Mouse (Mus musculus): ENCODE measurements at regions not wholly inside any gene's neighbourhood (a gene's known extent, or its start where the extent isn't known, plus 50 kb on each side); places are given as distances from the start of the nearest gene placed in this dataset.

- Histone ChIP-seq H3K4me3 (ENCODE audit: insufficient read depth, poor library complexity, severe bottlenecking) (no peak overlapping the region), H3K27me3 (ENCODE audit: control insufficient read depth, insufficient read depth, insufficient read length) (no peaks in the 10 kb centered on the region), H3K36me3 (ENCODE audit: control insufficient read depth, insufficient read depth) (no peaks in the 10 kb centered on the region), H3K79me3 (ENCODE audit: low read depth) (no peaks in the 10 kb centered on the region), H3K79me2 (ENCODE audit: control insufficient read depth, insufficient read depth) (no peaks in the 10 kb centered on the region), H3ac (ENCODE audit: control insufficient read depth, insufficient read length, low read depth) (no peak overlapping the region)
- TF ChIP-seq MYOD1 (IDR thresholded peaks at IDR 0.05; ENCODE audit: control insufficient read depth, insufficient read length, low read depth) = no peak
- TF ChIP-seq FOSL1 (IDR thresholded peaks at IDR 0.05; ENCODE audit: insufficient read depth, low read length, poor library complexity, severe bottlenecking) = no peak
- no peak for TF ChIP-seq MYOG (IDR thresholded peaks at IDR 0.05; ENCODE audit: control insufficient read depth, extremely low read depth, insufficient read length)
Measured at GRCm38 (mm10) chr10:118081636-118082166, 59.9 kb upstream of the Mdm1 start.

DNA sequence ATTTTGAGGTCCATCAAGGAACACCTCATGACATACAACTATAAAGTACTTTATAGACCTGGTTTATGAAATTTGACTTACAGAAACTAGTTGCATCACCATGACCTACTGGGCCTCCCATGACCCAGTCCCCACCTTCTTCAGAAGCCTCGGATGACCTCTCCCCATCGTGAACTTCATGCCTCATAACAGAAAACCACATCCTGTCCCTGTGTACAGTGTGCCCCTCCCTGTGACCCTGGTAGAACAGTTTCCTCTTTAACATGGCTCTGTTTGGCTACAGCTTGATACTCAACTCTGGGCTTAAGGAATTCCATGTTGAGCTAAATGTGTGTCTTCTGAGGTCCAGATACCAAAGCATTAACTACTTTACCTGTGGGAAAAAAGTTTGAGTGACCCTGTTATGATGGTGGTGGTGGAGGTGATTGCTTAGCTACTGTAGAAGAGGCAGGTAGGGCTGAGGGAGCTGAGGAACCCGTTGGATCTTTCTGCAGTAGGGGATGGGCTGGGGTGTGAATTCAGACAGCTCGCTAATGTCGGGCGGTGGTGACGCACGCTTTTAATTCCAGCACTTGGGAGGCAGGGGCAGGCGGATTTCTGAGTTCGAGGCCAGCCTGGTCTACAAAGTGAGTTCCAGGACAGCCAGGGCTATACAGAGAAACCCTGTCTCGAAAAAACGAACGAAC lies 58.4 kb upstream of the Mdm1 start:
- Histone ChIP-seq H3K36me3 (ENCODE audit: control insufficient read depth, insufficient read depth) (no peaks in the 10 kb centered on the region), H3K27me3 (ENCODE audit: control insufficient read depth, insufficient read depth, insufficient read length) (no peaks in the 10 kb centered on the region), H3K79me3 (ENCODE audit: low read depth) (no peaks in the 10 kb centered on the region), H3K4me3 (ENCODE audit: insufficient read depth, poor library complexity, severe bottlenecking) (no peak overlapping the region), H3K79me2 (ENCODE audit: control insufficient read depth, insufficient read depth) (no peaks in the 10 kb centered on the region), H3ac (ENCODE audit: control insufficient read depth, insufficient read length, low read depth) (no peak overlapping the region)
- TF ChIP-seq CTCF (IDR thresholded peaks at IDR 0.05; ENCODE audit: control insufficient read depth, insufficient read depth, insufficient read length) (no peak), FOSL1 (IDR thresholded peaks at IDR 0.05; ENCODE audit: insufficient read depth, low read length, poor library complexity, severe bottlenecking) (no peak), MYOD1 (IDR thresholded peaks at IDR 0.05; ENCODE audit: control insufficient read depth, insufficient read length, low read depth) (no peak)

GRCm38 (mm10) chr10:118083721-118084075 lies 57.9 kb upstream of the Mdm1 start:
- Histone ChIP-seq H3K4me3 (ENCODE audit: insufficient read depth, poor library complexity, severe bottlenecking) (no peak overlapping the region), H3K27me3 (ENCODE audit: control insufficient read depth, insufficient read depth, insufficient read length) (no peaks in the 10 kb centered on the region), H3K36me3 (ENCODE audit: control insufficient read depth, insufficient read depth) (no peaks in the 10 kb centered on the region), H3ac (ENCODE audit: control insufficient read depth, insufficient read length, low read depth) (no peak overlapping the region), H3K79me3 (ENCODE audit: low read depth) (no peaks in the 10 kb centered on the region), H3K79me2 (ENCODE audit: control insufficient read depth, insufficient read depth) (no peaks in the 10 kb centered on the region)
- TF ChIP-seq MYOD1 (IDR thresholded peaks at IDR 0.05; ENCODE audit: control insufficient read depth, insufficient read length, low read depth) = no peak
- no peak for TF ChIP-seq USF1 (IDR thresholded peaks at IDR 0.05; ENCODE audit: low read depth)
- no peak for TF ChIP-seq CTCF (IDR thresholded peaks at IDR 0.05; ENCODE audit: control insufficient read depth, insufficient read depth, insufficient read length)
- TF ChIP-seq MAX (IDR thresholded peaks at IDR 0.05) = no peak
- no peak for TF ChIP-seq MYOG (IDR thresholded peaks at IDR 0.05; ENCODE audit: control insufficient read depth, extremely low read depth, insufficient read length)
- no peak for TF ChIP-seq CEBPB (IDR thresholded peaks at IDR 0.05; ENCODE audit: low read depth)
- TF ChIP-seq FOSL1 (IDR thresholded peaks at IDR 0.05; ENCODE audit: insufficient read depth, low read length, poor library complexity, severe bottlenecking) = no peak

GRCm38 (mm10) chr10:118085046-118085983 lies 56.3 kb upstream of the Mdm1 start:
- Histone ChIP-seq H3K4me3 (ENCODE audit: insufficient read depth, poor library complexity, severe bottlenecking) (no peak overlapping the region), H3K27me3 (ENCODE audit: control insufficient read depth, insufficient read depth, insufficient read length) (no peaks in the 10 kb centered on the region), H3ac (ENCODE audit: control insufficient read depth, insufficient read length, low read depth) (no peak overlapping the region), H3K36me3 (ENCODE audit: control insufficient read depth, insufficient read depth) (no peaks in the 10 kb centered on the region), H3K79me2 (ENCODE audit: control insufficient read depth, insufficient read depth) (no peaks in the 10 kb centered on the region), H3K79me3 (ENCODE audit: low read depth) (no peaks in the 10 kb centered on the region)
- TF ChIP-seq CTCF (IDR thresholded peaks at IDR 0.05; ENCODE audit: control insufficient read depth, insufficient read depth, insufficient read length) = no peak
- TF ChIP-seq MYOG (IDR thresholded peaks at IDR 0.05; ENCODE audit: control insufficient read depth, extremely low read depth, insufficient read length) = no peak
- TF ChIP-seq FOSL1 (IDR thresholded peaks at IDR 0.05; ENCODE audit: insufficient read depth, low read length, poor library complexity, severe bottlenecking) = no peak
- TF ChIP-seq MYOD1 (IDR thresholded peaks at IDR 0.05; ENCODE audit: control insufficient read depth, insufficient read length, low read depth) = no peak
- no peak for TF ChIP-seq USF1 (IDR thresholded peaks at IDR 0.05; ENCODE audit: low read depth)
- no peak for TF ChIP-seq CEBPB (IDR thresholded peaks at IDR 0.05; ENCODE audit: low read depth)

- no peaks in the 10 kb centered on the region for H3K79me2 ChIP-seq (ENCODE audit: control insufficient read depth, insufficient read depth)
- H3K79me3 ChIP-seq (ENCODE audit: low read depth) = no peaks in the 10 kb centered on the region
- no peak overlapping the region for H3K4me3 ChIP-seq (ENCODE audit: insufficient read depth, poor library complexity, severe bottlenecking)
- no peaks in the 10 kb centered on the region for H3K27me3 ChIP-seq (ENCODE audit: control insufficient read depth, insufficient read depth, insufficient read length)
- TF ChIP-seq FOSL1 (IDR thresholded peaks at IDR 0.05; ENCODE audit: insufficient read depth, low read length, poor library complexity, severe bottlenecking) (no peak), MYOD1 (IDR thresholded peaks at IDR 0.05; ENCODE audit: control insufficient read depth, insufficient read length, low read depth) (no peak), CEBPB (IDR thresholded peaks at IDR 0.05; ENCODE audit: low read depth) (no peak), CTCF (IDR thresholded peaks at IDR 0.05; ENCODE audit: control insufficient read depth, insufficient read depth, insufficient read length) (no peak), MAX (IDR thresholded peaks at IDR 0.05) (no peak), MYOG (IDR thresholded peaks at IDR 0.05; ENCODE audit: control insufficient read depth, extremely low read depth, insufficient read length) (no peak), USF1 (IDR thresholded peaks at IDR 0.05; ENCODE audit: low read depth) (no peak)
- H3ac ChIP-seq (ENCODE audit: control insufficient read depth, insufficient read length, low read depth) = no peak overlapping the region
- H3K36me3 ChIP-seq (ENCODE audit: control insufficient read depth, insufficient read depth) = no peaks in the 10 kb centered on the region
Measured at GRCm38 (mm10) chr10:118087570-118088340, 53.9 kb upstream of the Mdm1 start.

All from C2C12 (cell line).